Mouse (Mus musculus): ENCODE measurements around the gene Tap1.
A peak's percentile ranks its signal among the peaks of the same experiment; 100 is the strongest.
"Not testable (repeated sequence)": the region's sequence is repeated elsewhere in the genome, so short reads cannot be mapped to it uniquely, and the experiment has no call there.

Gene Tap1

GRCm38 (mm10) chr17:34187261-34187916 lies at the start of gene Tap1, which contains the start of gene Psmb9:
Gene Tap1 (plus strand): TSS chr17:34187553.
Gene Psmb9 (minus strand): TSS chr17:34187764.
- peak; percentile 99 to 100 for DNase-seq

- DNase-seq, result no peak
These were observed 49.8 kb upstream of the Tap1 start for GRCm38 (mm10) chr17:34137601-34138000.

- DNase-seq, result no peak
These were observed 48.7 kb upstream of the Tap1 start for GRCm38 (mm10) chr17:34138655-34139054.

- peak; percentile 60 to 69 for DNase-seq
These were observed 47.9 kb upstream of the Tap1 start for GRCm38 (mm10) chr17:34139416-34139815.

GRCm38 (mm10) chr17:34140240-34140639 lies 47.1 kb upstream of the Tap1 start:
- DNase-seq, result no peak

- DNase-seq, result no peak
These were observed 45.9 kb upstream of the Tap1 start for GRCm38 (mm10) chr17:34141448-34141847.

- DNase-seq, result no peak
These were observed 44.8 kb upstream of the Tap1 start for GRCm38 (mm10) chr17:34142456-34143010.

GRCm38 (mm10) chr17:34143033-34143432 lies 44.3 kb upstream of the Tap1 start, which contains the start of gene H2-DMb2:
Gene H2-DMb2 (plus strand): TSS chr17:34143307.
- peak; percentile 81 to 88 for DNase-seq

GRCm38 (mm10) chr17:34143461-34143860 lies 43.9 kb upstream of the Tap1 start:
- DNase-seq, result no peak

GRCm38 (mm10) chr17:34144221-34144620 lies 43.1 kb upstream of the Tap1 start:
- DNase-seq, result not testable (repeated sequence)

GRCm38 (mm10) chr17:34144960-34145371 lies 42.4 kb upstream of the Tap1 start:
- DNase-seq, result peak in 1 of 2 experiments; percentile 29

- peak; percentile 31 to 68 for DNase-seq
These were observed 34.4 kb upstream of the Tap1 start, which contains the start of gene H2-DMb1 for GRCm38 (mm10) chr17:34152923-34153322. Gene H2-DMb1 (plus strand): TSS chr17:34153072.

GRCm38 (mm10) chr17:34155534-34155933 lies 31.8 kb upstream of the Tap1 start:
- peak; percentile 18 to 58 for DNase-seq

- peak; percentile 61 to 72 for DNase-seq
These were observed 23.0 kb upstream of the Tap1 start for GRCm38 (mm10) chr17:34164202-34164895.

GRCm38 (mm10) chr17:34165033-34165730 lies 22.2 kb upstream of the Tap1 start:
- peak in 1 of 2 experiments; percentile 23 for DNase-seq

- DNase-seq, result peak; percentile 60 to 75
These were observed 18.1 kb upstream of the Tap1 start for GRCm38 (mm10) chr17:34169279-34169678.

- DNase-seq, result no peak
These were observed 16.9 kb upstream of the Tap1 start for GRCm38 (mm10) chr17:34170487-34170876.

GRCm38 (mm10) chr17:34170877-34171498 lies 16.4 kb upstream of the Tap1 start:
- peak; percentile 87 to 89 for DNase-seq

GRCm38 (mm10) chr17:34172528-34172927 lies 14.8 kb upstream of the Tap1 start:
- DNase-seq, result no peak

- no peak for DNase-seq
These were observed 13.3 kb upstream of the Tap1 start for GRCm38 (mm10) chr17:34174075-34174474.

GRCm38 (mm10) chr17:34177179-34177578 lies 10.2 kb upstream of the Tap1 start:
- DNase-seq, result no peak

GRCm38 (mm10) chr17:34179019-34179418 lies 8.3 kb upstream of the Tap1 start:
- no peak for DNase-seq
